Mouse (Mus musculus) bone marrow, adult 2 months (tissue): ENCODE results near the gene Spag7.

ENCODE experiments used
- CTCF ChIP-seq: fragments of 200-500 bp; IDR thresholded peaks from 2 replicates; pipeline ENCODE4 v1.5.1; 2011; ENCODE audit warnings: low read length, control low read depth; ENCODE audit not compliant: control insufficient read depth, insufficient read depth
- POLR2A ChIP-seq: fragments of 200-500 bp; IDR thresholded peaks from 2 replicates; pipeline ENCODE4 v1.6.1; 2011; ENCODE audit warnings: low read depth, mild to moderate bottlenecking, control low read depth, low read length, borderline replicate concordance; ENCODE audit not compliant: control insufficient read depth

DNA sequence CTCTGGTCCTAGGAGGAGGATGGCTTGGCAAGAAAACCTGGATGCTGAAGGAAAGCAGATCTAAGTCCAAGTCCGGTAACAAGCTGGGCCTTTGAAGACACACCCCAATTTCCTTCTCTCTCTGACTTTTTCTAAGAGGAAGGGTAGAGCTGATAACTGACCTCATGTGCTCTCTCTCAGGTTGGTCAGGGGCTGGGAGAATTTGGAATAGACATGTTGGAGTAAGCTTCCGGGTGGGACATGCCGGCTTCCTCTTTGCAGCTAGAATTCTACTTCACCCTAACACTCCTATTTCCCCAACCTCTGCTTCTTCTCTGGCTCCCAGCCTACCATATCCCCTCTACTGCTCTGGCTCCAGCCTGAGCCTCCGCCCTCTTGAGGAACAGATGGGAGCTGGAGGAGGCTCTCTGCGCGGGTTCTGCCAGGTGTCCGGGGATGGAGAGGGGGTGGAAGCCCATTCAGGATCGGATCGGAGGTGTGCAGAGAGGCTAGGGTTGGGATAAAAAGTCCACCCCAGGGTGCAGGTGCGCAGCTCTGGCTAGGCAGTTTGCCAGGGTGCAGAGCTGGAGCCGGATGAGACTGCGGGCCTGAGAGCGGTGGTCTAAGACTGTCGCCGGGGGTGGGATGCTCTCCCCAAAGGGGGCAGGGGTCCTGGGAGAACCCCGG is 17.8 kb upstream of the Spag7 start:
- TF ChIP-seq POLR2A (no peak), CTCF (no peak)
